Mouse (Mus musculus): ENCODE results near the gene Hdc. TPM values are rescaled to one million over a fixed set of nuclear protein-coding genes. Genes with fewer than 3 reads are reported as not detected.
A peak's percentile ranks its signal among the peaks of the same experiment; 100 is the strongest.

The Hdc gene
- total RNA-seq (2014; rRNA removed) (0.86 and 1.2 TPM in 2 replicates), polyA plus RNA-seq (2015; fragmentation: Nextera tagmentation; extraction: Ambion mirVana) (2.3 TPM in 2 replicates)

DNA sequence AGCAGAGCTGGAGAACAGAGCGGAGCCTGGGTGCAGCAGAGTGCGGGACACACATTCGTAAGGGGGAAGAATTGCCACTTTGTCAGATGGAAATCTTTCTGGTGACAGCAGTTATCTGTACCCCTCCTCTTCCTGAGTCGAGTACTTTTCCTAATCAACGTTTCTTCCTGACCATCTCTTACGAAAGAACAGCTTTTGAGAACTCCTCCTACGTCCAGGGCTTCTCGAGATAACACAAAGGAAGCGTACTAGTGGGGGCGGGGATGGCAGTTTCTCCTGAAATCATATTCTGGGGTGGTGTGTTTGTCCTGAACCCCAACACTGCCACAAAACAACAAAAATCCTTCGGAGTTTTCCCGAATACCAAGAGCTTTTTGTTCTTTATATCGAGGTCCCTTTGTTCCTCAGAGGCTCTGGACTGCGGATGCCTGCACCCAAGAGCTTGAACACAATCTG, at the start of gene Hdc:
Gene Hdc, minus strand, starts transcription at position 51 of the 456 bp plus-strand sequence.
- WGBS, result 76% methylated on average over 14 of the region's 14 CpGs
- Histone ChIP-seq H3K9ac (replicated peaks; ENCODE audit: low read length) (no peak within 1 kb of the TSS), H3K9me3 (ENCODE audit: low read length) (no peaks in the 10 kb centered on the region), H3K4me3 (ENCODE audit: low read length) (no peak within 1 kb of the TSS), H3K36me3 (ENCODE audit: insufficient read depth, low read length) (no peaks in the 10 kb centered on the region), H3K27ac (no peak within 1 kb of the TSS), H3K27me3 (ENCODE audit: insufficient read depth, low read length) (no peaks in the 10 kb centered on the region), H3K4me2 (ENCODE audit: low read depth, low read length) (no peak within 1 kb of the TSS), H3K4me1 (ENCODE audit: insufficient read depth, low read length) (no peaks in the 10 kb centered on the region)
- DNase-seq (ENCODE audit: low spot score), result no peak
- ATAC-seq, result no peak
- no peak for TF ChIP-seq CTCF (IDR thresholded peaks at IDR 0.05; ENCODE audit: low read depth)

- Histone ChIP-seq H3K27me3 (ENCODE audit: insufficient read depth, low read length) (no peaks in the 10 kb centered on the region), H3K4me3 (ENCODE audit: low read length) (no peak overlapping the region), H3K27ac (no peak overlapping the region), H3K9me3 (ENCODE audit: low read length) (no peaks in the 10 kb centered on the region), H3K4me1 (ENCODE audit: insufficient read depth, low read length) (peaks cover 11% of the 10 kb centered on the region; the same call in 1 of the 2 replicates), H3K9ac (replicated peaks; ENCODE audit: low read length) (no peak overlapping the region), H3K36me3 (ENCODE audit: insufficient read depth, low read length) (no peaks in the 10 kb centered on the region), H3K4me2 (ENCODE audit: low read depth, low read length) (no peak overlapping the region)
- no peak for DNase-seq (ENCODE audit: low spot score)
- 95% methylated on average over 5 of the region's 5 CpGs for WGBS
- ATAC-seq, result no peak
- no peak for TF ChIP-seq CTCF (IDR thresholded peaks at IDR 0.05; ENCODE audit: low read depth)
Measured at GRCm38 (mm10) chr2:126668621-126669252, 49.6 kb upstream of the Hdc start.

DNA sequence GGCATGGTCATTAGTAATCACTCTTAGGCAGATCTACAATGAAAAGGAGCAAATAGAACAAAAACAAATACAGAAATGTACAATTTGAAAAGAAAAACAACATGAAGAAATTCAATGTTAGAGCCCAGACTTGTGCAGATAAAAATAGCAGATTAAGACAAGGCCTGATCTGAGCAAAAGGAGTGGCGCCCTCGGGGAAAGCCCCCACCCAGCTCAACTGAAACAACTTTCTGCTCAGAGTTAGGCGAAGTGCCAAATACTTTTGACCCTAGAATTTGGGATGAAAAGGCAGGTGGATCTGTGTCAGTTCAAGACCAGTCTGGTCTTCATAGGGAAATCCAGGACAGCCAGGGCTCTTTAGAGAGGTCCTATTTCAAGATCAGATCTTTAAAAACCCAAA, 46.9 kb upstream of the Hdc start:
- Histone ChIP-seq H3K27ac (no peak overlapping the region), H3K4me3 (ENCODE audit: low read length) (no peak overlapping the region), H3K4me2 (ENCODE audit: low read depth, low read length) (no peak overlapping the region), H3K36me3 (ENCODE audit: insufficient read depth, low read length) (no peaks in the 10 kb centered on the region), H3K4me1 (ENCODE audit: insufficient read depth, low read length) (no peaks in the 10 kb centered on the region), H3K27me3 (ENCODE audit: insufficient read depth, low read length) (no peaks in the 10 kb centered on the region), H3K9me3 (ENCODE audit: low read length) (no peaks in the 10 kb centered on the region), H3K9ac (replicated peaks; ENCODE audit: low read length) (no peak overlapping the region)
- no peak for TF ChIP-seq CTCF (IDR thresholded peaks at IDR 0.05; ENCODE audit: low read depth)
- 93% methylated on average over 3 of the region's 3 CpGs for WGBS
- DNase-seq (ENCODE audit: low spot score) (no peak), ATAC-seq (no peak)

- DNase-seq (ENCODE audit: low spot score) (peak; percentile 72), ATAC-seq (no peak)
- Histone ChIP-seq H3K9ac (replicated peaks; ENCODE audit: low read length) (no peak overlapping the region), H3K4me3 (ENCODE audit: low read length) (no peak overlapping the region), H3K36me3 (ENCODE audit: insufficient read depth, low read length) (no peaks in the 10 kb centered on the region), H3K4me1 (ENCODE audit: insufficient read depth, low read length) (no peaks in the 10 kb centered on the region), H3K27ac (no peak overlapping the region), H3K27me3 (ENCODE audit: insufficient read depth, low read length) (no peaks in the 10 kb centered on the region), H3K4me2 (ENCODE audit: low read depth, low read length) (no peak overlapping the region), H3K9me3 (ENCODE audit: low read length) (no peaks in the 10 kb centered on the region)
- peak; percentile 75 for TF ChIP-seq CTCF (IDR thresholded peaks at IDR 0.05; ENCODE audit: low read depth)
- 52% methylated on average over 4 of the region's 4 CpGs for WGBS
Measured at GRCm38 (mm10) chr2:126663481-126663880, 44.4 kb upstream of the Hdc start.

GRCm38 (mm10) chr2:126652929-126653328, 33.8 kb upstream of the Hdc start:
- no peak overlapping the region for H3K27ac ChIP-seq

GRCm38 (mm10) chr2:126647762-126648161, 28.7 kb upstream of the Hdc start:
- ATAC-seq (no peak), DNase-seq (ENCODE audit: low spot score) (no peak)
- H3K27ac ChIP-seq, result no peak overlapping the region
- H3K9me3 ChIP-seq (ENCODE audit: low read length), result no peaks in the 10 kb centered on the region
- H3K4me1 ChIP-seq (ENCODE audit: insufficient read depth, low read length), result no peaks in the 10 kb centered on the region
- no peaks in the 10 kb centered on the region for H3K27me3 ChIP-seq (ENCODE audit: insufficient read depth, low read length)
- WGBS, result 90% methylated on average over 3 of the region's 3 CpGs
- peaks cover 47% of the 10 kb centered on the region for H3K36me3 ChIP-seq (ENCODE audit: insufficient read depth, low read length)
- H3K4me2 ChIP-seq (ENCODE audit: low read depth, low read length), result no peak overlapping the region
- no peak for TF ChIP-seq CTCF (IDR thresholded peaks at IDR 0.05; ENCODE audit: low read depth)
- no peak overlapping the region for H3K4me3 ChIP-seq (ENCODE audit: low read length)
- H3K9ac ChIP-seq (replicated peaks; ENCODE audit: low read length), result no peak overlapping the region

More at GRCm38 (mm10) chr2:126652929-126653328, 33.8 kb upstream of the Hdc start:
- TF ChIP-seq CTCF (IDR thresholded peaks at IDR 0.05; ENCODE audit: low read depth), result no peak
- DNase-seq (ENCODE audit: low spot score) (no peak), ATAC-seq (no peak)
- Histone ChIP-seq H3K4me3 (ENCODE audit: low read length) (no peak overlapping the region), H3K4me2 (ENCODE audit: low read depth, low read length) (no peak overlapping the region), H3K4me1 (ENCODE audit: insufficient read depth, low read length) (no peaks in the 10 kb centered on the region), H3K36me3 (ENCODE audit: insufficient read depth, low read length) (peaks cover 17% of the 10 kb centered on the region), H3K9me3 (ENCODE audit: low read length) (no peaks in the 10 kb centered on the region), H3K9ac (replicated peaks; ENCODE audit: low read length) (no peak overlapping the region), H3K27me3 (ENCODE audit: insufficient read depth, low read length) (no peaks in the 10 kb centered on the region)
- WGBS, result 81% methylated on average over 4 of the region's 4 CpGs

DNA sequence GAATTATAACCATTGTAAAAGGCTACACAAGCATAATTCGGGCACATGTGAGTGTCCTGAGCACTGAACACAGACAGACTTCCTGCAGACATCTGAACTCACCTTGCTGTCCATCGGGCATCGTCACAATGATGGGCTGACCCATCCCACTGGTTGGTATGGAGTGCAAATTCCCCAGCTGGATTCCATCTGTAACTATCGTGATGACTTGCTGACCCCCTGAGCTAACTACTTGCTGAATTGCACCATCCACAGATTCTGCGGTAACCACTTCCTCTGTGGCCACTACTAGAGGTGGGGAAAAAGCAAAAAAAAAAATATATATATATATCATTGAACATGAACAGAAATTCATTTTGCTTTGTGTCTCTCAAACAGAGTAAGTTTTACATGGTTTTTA, 27.4 kb upstream of the Hdc start:
- no peak overlapping the region for H3K4me2 ChIP-seq (ENCODE audit: low read depth, low read length)
- no peaks in the 10 kb centered on the region for H3K9me3 ChIP-seq (ENCODE audit: low read length)
- no peaks in the 10 kb centered on the region for H3K27me3 ChIP-seq (ENCODE audit: insufficient read depth, low read length)
- H3K36me3 ChIP-seq (ENCODE audit: insufficient read depth, low read length), result peaks cover 47% of the 10 kb centered on the region
- H3K27ac ChIP-seq, result no peak overlapping the region
- TF ChIP-seq CTCF (IDR thresholded peaks at IDR 0.05; ENCODE audit: low read depth), result no peak
- no peak for ATAC-seq
- no peaks in the 10 kb centered on the region for H3K4me1 ChIP-seq (ENCODE audit: insufficient read depth, low read length)
- DNase-seq (ENCODE audit: low spot score), result no peak
- no peak overlapping the region for H3K9ac ChIP-seq (replicated peaks; ENCODE audit: low read length)
- 92% methylated on average over 5 of the region's 5 CpGs for WGBS
- H3K4me3 ChIP-seq (ENCODE audit: low read length), result no peak overlapping the region
